Mouse (Mus musculus): ENCODE data around the gene Rps27. TPM values are rescaled to one million over a fixed set of nuclear protein-coding genes. Genes with fewer than 3 reads are reported as not detected.

The Rps27 gene
- polyA plus RNA-seq, 1 experiment from 2014 or later: 1,458 TPM

DNA sequence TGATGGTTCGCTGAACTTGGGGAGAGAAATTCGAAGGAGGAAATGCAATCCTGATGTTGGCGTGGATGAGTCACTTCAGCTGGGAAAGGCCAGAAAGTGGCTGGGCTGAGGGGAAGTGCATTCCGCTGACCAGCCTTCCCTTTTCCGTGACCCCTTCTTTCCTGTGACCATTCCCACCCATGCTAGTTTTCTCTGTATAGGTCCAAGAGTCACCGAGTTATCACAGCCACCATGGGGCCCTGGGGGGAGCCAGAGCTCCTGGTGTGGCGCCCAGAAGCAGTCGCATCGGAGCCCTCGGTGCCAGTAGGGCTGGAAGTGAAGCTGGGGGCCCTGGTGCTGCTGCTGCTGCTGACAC, 35.3 kb upstream of the Rps27 start:
- peak overlapping the region; percentile 76 for H3K4me3 ChIP-seq (replicated peaks)
- peaks cover 7% of the 10 kb centered on the region; the same call in 1 of the 2 replicates for H3K36me3 ChIP-seq
- peak overlapping the region; percentile 89 for H3K27ac ChIP-seq
- H3K9me3 ChIP-seq: no peaks in the 10 kb centered on the region
- peak overlapping the region; percentile 87 for H3K4me2 ChIP-seq (replicated peaks)
- ATAC-seq: peak; percentile 5; the same call in 1 of the 2 replicates
- H3K27me3 ChIP-seq (replicated peaks): no peaks in the 10 kb centered on the region
- WGBS: 0% methylated on average over 10 of the region's 10 CpGs
- peak overlapping the region; percentile 78 for H3K9ac ChIP-seq
- H3K4me1 ChIP-seq (replicated peaks): peaks cover 12% of the 10 kb centered on the region; the same call in 1 of the 2 replicates

DNA sequence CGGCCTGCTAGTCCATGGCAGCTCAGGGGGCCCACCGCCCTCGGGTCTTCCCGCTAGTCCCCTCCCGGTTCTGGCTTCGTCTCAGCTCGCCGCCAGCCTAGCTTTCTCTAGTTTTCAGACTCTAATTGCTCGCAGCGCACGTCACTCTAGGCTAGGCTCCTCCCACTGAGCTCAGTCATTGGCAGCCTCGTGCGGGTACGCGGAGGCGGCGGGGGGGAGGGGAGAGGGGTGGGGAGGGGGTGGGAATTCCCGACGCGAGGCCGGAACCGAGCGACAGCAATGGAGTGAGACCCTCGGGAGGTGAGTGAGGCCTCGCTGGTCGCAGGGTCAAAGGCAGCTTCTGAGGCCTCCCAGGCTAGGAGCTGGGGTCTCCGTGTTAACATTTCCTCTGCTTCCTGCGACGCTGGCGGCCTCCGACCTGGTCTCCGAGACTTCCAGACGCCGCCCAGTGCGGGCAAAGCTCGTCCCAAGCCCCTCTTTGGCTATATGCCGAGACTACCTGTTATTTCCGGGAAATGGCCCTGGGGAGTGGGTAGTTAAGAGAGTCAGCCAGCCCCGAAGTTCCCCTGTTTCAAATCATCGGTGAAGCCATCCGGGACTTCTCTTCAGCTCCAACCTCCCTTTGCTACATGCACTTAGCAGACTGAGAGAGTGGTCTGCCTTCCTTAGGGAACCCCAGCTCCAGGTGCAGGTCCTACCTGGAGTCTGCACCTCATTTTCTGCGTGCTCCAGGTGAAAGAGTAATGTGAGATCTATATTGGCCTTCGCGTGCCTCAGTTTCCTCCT, 34.7 kb upstream of the Rps27 start, which contains the start of gene Slc39a1:
Gene Slc39a1 (plus strand): TSS at position 213 of the 786 bp plus-strand sequence.
- under 1% methylated on average over 44 of the region's 44 CpGs for WGBS
- peak within 1 kb of the TSS; percentile 87 for H3K4me2 ChIP-seq (replicated peaks)
- H3K4me1 ChIP-seq (replicated peaks): peaks cover 16% of the 10 kb centered on the region; the same call in 1 of the 2 replicates
- peak within 1 kb of the TSS; percentile 78 for H3K9ac ChIP-seq
- peak within 1 kb of the TSS; percentile 94 for H3K27ac ChIP-seq
- peak within 1 kb of the TSS; percentile 76 for H3K4me3 ChIP-seq (replicated peaks)
- no peaks in the 10 kb centered on the region for H3K9me3 ChIP-seq
- peaks cover 7% of the 10 kb centered on the region; the same call in 1 of the 2 replicates for H3K36me3 ChIP-seq
- peak; percentile 95 for ATAC-seq
- H3K27me3 ChIP-seq (replicated peaks): no peaks in the 10 kb centered on the region

DNA sequence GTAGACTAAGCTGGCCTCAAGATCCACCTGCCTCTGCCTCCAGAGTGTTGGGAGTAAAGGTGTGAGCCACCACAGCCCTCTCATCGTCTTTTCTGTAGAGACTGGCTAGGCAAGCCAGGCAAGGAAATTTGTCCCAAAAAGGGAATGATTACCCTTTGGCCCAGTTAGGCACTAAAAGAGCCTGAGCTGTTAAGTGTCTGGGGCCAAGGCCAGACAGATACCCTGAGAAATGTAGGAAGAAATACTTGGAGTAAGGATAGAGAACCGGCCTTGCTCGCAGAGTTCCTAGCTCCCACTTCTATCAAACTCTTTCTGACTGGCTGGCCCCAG, 34.1 kb upstream of the Rps27 start:
- under 1% methylated on average over 3 of the region's 3 CpGs for whole genome bisulfite sequencing
- H3K36me3 ChIP-seq: peaks cover 7% of the 10 kb centered on the region; the same call in 1 of the 2 replicates
- no peaks in the 10 kb centered on the region for H3K9me3 ChIP-seq
- H3K4me1 ChIP-seq (replicated peaks): peaks cover 22% of the 10 kb centered on the region
- no peaks in the 10 kb centered on the region for H3K27me3 ChIP-seq (replicated peaks)
- H3K9ac ChIP-seq: peak overlapping the region; percentile 46
- peak overlapping the region; percentile 76 for H3K4me3 ChIP-seq (replicated peaks)
- H3K27ac ChIP-seq: peak overlapping the region; percentile 94
- peak overlapping the region; percentile 87 for H3K4me2 ChIP-seq (replicated peaks)
- no peak; the same call in none of the 2 replicates for ATAC-seq

DNA sequence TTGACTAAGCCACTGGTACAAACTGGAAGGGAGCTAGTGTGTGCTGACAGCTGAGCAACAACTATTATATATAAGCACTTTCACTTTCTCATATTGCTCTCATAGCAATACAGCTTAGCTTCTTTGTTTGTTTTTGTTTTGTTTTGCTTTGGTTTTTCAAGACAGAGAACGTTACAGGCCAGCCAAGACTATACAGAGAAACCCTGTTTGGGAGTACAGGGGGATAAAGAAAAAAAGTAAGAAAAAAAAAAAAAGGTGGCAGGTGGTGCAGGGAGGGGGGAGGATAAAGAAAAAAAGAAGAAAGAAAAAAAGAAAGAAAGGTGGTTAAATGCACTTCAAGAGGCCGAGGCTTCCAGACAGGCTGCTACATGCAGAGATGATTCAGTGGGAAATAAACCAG, 32.0 kb upstream of the Rps27 start:
- Histone ChIP-seq H3K9ac (no peak overlapping the region), H3K4me3 (replicated peaks) (no peak overlapping the region), H3K9me3 (no peaks in the 10 kb centered on the region), H3K4me2 (replicated peaks) (no peak overlapping the region), H3K36me3 (no peaks in the 10 kb centered on the region), H3K27me3 (replicated peaks) (no peaks in the 10 kb centered on the region), H3K4me1 (replicated peaks) (peaks cover 23% of the 10 kb centered on the region), H3K27ac (no peak overlapping the region)
- WGBS: 50% methylated on average over 2 of the region's 2 CpGs
- no peak for ATAC-seq

DNA sequence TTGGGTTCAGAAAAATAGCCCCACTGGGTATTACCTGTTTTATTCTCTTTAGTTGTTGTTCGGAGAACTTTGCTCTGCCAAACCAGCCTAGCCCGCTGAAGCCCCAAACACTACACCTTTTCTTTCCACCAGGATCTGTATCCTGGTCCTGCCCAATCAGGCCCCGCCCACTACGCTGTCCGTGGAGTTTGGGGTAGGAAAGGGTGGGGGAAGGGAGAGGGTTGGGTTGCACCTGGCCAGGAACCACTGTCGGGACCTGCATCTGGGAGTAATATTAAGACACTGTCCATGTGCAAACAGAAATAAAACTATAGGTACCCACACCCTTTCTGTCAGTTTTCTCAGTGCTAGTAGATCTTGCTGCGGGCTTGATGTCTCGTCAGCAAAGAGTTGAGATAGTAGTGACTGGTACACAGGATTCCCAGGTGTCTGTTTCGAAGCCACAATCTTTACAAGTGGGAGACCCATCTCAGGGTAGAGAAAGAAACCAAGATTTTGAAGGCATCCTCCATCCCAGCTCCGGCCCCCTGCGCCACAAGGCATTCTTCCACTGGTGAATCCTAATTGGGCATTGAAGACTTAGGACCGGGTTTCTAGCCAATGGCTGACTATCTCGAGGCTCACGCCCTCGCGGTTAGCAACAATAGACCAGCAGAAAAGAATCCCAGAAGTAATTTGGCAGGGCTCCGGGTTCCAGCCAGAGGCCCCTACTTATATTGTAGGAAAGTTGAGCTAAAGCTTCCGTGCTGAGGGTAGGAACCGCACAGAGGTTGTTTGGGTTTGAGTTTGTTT, 29.7 kb upstream of the Rps27 start, which contains the start of gene Creb3l4:
Gene Creb3l4 (minus strand): TSS at position 529 of the 792 bp plus-strand sequence.
- H3K4me3 ChIP-seq (replicated peaks): peak within 1 kb of the TSS; percentile 26
- peak within 1 kb of the TSS; percentile 26 for H3K9ac ChIP-seq
- ATAC-seq: peak; percentile 64
- no peaks in the 10 kb centered on the region for H3K27me3 ChIP-seq (replicated peaks)
- 8% methylated on average over 19 of the region's 19 CpGs for WGBS
- no peaks in the 10 kb centered on the region for H3K36me3 ChIP-seq
- H3K9me3 ChIP-seq: no peaks in the 10 kb centered on the region
- peaks cover 17% of the 10 kb centered on the region for H3K4me1 ChIP-seq (replicated peaks)
- H3K27ac ChIP-seq: peak within 1 kb of the TSS; percentile 52
- H3K4me2 ChIP-seq (replicated peaks): peak within 1 kb of the TSS; percentile 74

DNA sequence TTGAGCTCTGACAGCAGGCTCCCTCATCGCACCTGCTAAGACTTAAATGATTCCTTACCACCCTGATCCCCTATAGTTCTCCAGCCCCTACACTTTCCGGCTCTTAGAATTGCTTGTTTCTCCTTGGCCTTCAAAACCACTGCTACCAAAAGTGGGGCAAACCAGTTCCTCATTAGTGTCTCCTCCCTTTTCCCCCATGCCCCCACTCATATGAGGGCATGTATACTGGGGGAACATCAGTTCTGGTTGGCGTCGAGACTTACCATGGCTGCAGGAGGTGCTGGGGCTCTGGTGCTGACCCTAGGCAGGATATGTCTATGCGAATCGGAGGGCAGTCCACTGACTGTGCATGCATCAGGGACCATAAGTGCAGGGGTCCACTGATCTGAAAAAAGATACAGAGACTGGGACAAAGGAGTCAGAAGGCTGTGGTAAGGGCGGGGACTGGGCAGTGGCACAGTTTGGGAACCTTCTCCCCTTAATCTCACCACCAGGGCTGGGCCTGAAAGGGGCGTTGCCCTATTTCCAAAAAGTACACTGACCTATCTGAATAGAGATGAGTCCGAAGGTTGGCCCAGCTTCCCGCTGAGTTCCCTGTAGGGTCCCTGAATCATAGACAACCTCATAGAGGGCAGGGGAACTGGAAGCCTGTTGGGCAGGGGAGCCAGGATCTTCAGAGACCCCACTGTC, 28.4 kb upstream of the Rps27 start:
- 85% methylated on average over 10 of the region's 10 CpGs for WGBS
- Histone ChIP-seq H3K9ac (no peak overlapping the region), H3K27ac (no peak overlapping the region), H3K4me1 (replicated peaks) (peaks cover 13% of the 10 kb centered on the region), H3K9me3 (no peaks in the 10 kb centered on the region), H3K4me3 (replicated peaks) (no peak overlapping the region), H3K36me3 (no peaks in the 10 kb centered on the region), H3K27me3 (replicated peaks) (no peaks in the 10 kb centered on the region), H3K4me2 (replicated peaks) (peak overlapping the region; percentile 74; the same call in 1 of the 2 replicates)
- no peak for ATAC-seq

DNA sequence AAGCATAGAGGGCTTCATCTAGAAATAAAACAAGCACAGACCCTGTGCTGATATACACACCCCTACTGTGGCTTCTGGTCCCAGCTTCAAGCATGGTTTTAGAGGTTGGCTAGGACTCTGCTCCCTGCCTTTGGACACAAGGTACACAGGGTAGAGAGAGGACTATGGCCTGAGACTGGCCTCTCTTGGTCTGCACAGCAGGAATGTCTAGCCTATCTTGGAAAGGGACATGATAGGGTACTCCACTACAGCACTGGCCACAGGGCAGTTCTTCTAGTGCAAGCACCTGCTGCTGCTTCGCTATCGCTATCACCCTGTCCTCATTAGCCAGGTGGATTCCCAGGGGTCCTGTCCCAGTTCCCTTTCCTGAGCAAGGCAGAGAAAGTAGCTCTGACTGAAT, 27.8 kb upstream of the Rps27 start:
- no peak overlapping the region for H3K4me2 ChIP-seq (replicated peaks)
- no peaks in the 10 kb centered on the region for H3K27me3 ChIP-seq (replicated peaks)
- ATAC-seq: no peak
- H3K27ac ChIP-seq: no peak overlapping the region
- H3K4me3 ChIP-seq (replicated peaks): no peak overlapping the region
- WGBS: 91% methylated on average over 2 of the region's 2 CpGs
- H3K9ac ChIP-seq: no peak overlapping the region
- H3K36me3 ChIP-seq: no peaks in the 10 kb centered on the region
- peaks cover 13% of the 10 kb centered on the region for H3K4me1 ChIP-seq (replicated peaks)
- no peaks in the 10 kb centered on the region for H3K9me3 ChIP-seq

DNA sequence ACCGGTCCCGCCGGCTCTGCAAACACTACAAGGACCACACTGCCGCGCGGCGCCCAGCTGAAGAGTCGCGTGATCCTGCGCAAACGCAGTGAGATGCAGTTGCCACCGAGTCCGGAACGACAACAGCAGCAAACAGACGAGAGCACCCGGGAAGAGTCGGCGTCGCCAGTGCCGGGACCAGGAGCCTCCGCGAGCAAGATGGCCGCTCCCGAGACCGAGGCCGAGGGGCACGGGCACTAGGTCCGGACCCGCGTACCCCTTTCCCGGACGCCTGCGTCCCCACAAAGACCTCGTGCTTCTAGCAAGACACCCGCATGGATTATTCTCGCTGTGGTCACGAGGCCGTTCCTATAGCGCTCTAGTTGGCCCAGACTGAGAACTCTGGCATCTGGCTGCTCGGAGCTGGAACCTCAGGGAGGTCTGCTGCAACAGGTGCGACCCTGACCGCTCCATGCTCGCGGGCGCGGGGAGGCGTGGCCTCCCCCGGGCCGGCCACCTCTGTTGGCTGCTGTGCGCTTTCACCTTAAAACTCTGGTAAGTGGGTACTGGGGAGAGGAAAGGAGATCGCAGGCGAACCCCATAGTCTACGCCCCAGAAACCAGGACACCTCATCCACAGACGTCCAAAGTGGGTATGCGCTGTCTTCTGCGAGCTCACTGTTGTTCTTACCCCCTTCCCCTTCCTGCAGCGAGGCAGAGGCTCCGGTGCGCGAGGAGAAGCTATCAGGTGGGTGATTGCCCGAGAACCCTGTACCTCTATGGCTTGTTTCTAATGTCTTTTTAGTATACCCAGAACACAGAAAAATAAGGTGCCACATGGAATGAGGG, 18.3 kb upstream of the Rps27 start, which contains the start of gene Jtb:
Gene Jtb (plus strand): TSS at position 91 of the 827 bp plus-strand sequence.
- ATAC-seq: peak; percentile 99
- no peaks in the 10 kb centered on the region for H3K9me3 ChIP-seq

DNA sequence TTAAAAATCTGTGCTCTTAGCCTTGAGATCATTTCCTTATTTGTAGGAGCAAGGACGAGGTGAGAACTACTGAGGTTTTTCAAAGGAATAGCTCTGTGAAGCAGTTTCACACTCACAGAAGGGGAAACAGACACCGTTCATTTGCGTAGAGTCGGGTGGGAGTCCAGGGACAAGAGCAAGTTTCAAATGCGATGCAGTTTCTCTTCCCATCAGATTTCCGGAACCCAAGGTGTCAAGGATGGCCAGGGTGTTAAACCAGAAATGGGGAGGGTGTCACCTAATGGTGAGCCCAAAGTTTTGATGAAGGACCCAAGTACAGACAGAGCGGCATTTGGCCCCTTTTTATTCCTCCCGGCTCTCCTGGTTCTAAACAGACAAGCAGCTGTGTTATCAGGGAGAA, 17.6 kb upstream of the Rps27 start:
- H3K27me3 ChIP-seq (replicated peaks): no peaks in the 10 kb centered on the region
- peaks cover 2% of the 10 kb centered on the region; the same call in 1 of the 2 replicates for H3K4me1 ChIP-seq (replicated peaks)
- ATAC-seq: no peak
- H3K9me3 ChIP-seq: no peaks in the 10 kb centered on the region
- H3K27ac ChIP-seq: peak overlapping the region; percentile 88; the same call in 1 of the 2 replicates
- H3K9ac ChIP-seq: peak overlapping the region; percentile 26; the same call in 1 of the 2 replicates
- peak overlapping the region; percentile 75 for H3K4me3 ChIP-seq (replicated peaks)
- H3K4me2 ChIP-seq (replicated peaks): peak overlapping the region; percentile 76
- WGBS: 10% methylated on average over 8 of the region's 8 CpGs
- H3K36me3 ChIP-seq: peaks cover 15% of the 10 kb centered on the region

More for the DNA sequence above, 18.3 kb upstream of the Rps27 start, which contains the start of gene Jtb:
- Histone ChIP-seq H3K36me3 (peaks cover 15% of the 10 kb centered on the region), H3K4me2 (replicated peaks) (peak within 1 kb of the TSS; percentile 76), H3K4me1 (replicated peaks) (peaks cover 2% of the 10 kb centered on the region; the same call in 1 of the 2 replicates), H3K27ac (peak within 1 kb of the TSS; percentile 88), H3K9ac (peak within 1 kb of the TSS; percentile 84), H3K4me3 (replicated peaks) (peak within 1 kb of the TSS; percentile 75), H3K27me3 (replicated peaks) (no peaks in the 10 kb centered on the region)
- WGBS: under 1% methylated on average over 61 of the region's 61 CpGs

DNA sequence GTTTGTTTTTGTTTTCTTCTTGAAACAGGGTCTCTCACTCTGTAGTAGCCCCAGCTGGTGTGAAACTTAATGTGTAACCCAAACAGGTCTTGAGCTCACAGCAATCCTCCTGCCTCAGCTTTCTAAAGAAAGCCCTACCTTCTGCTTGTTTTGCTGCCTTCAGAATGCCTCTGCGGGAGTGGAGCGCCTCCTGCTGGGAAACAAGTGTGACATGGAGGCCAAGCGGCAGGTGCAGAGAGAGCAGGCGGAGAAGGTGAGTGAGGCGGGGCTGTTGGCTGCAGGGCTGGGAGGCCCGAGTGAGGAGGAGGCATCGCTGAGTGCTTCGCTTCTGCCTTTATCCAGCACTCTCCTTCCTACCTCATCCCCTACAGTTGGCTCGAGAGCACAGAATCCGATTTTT, 10.9 kb upstream of the Rps27 start:
- H3K4me2 ChIP-seq (replicated peaks): no peak overlapping the region
- 0 out of 2 replicates have a peak, but pooled peaks cover 4% of the 10 kb centered on the region for H3K36me3 ChIP-seq
- no peak overlapping the region for H3K9ac ChIP-seq
- no peak for ATAC-seq
- no peaks in the 10 kb centered on the region for H3K27me3 ChIP-seq (replicated peaks)
- WGBS: 83% methylated on average over 10 of the region's 10 CpGs
- H3K4me3 ChIP-seq (replicated peaks): no peak overlapping the region
- H3K9me3 ChIP-seq: no peaks in the 10 kb centered on the region
- H3K4me1 ChIP-seq (replicated peaks): peaks cover 9% of the 10 kb centered on the region
- H3K27ac ChIP-seq: no peak overlapping the region

DNA sequence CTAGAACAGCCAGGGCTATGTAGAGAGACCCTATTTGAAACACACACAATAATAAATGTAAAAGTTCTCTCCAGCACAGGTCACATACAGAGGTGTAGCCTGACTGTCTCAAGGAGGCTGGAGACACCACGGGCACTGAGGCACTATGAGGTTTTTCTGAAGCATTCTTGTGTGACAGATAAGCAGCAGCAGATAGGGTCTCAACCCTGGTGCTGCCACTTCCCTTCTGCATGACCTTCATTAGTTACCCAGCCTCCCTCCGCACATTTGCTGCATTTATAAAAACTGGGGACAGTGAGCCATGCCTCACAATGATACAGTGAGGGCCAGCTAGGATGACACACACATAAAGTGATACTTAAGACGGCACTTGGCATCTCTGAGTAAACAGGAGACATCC, 9.5 kb upstream of the Rps27 start:
- Histone ChIP-seq H3K27me3 (replicated peaks) (no peaks in the 10 kb centered on the region), H3K4me1 (replicated peaks) (peaks cover 9% of the 10 kb centered on the region), H3K27ac (no peak overlapping the region), H3K36me3 (0 out of 2 replicates have a peak, but pooled peaks cover 4% of the 10 kb centered on the region), H3K9ac (no peak overlapping the region), H3K4me3 (replicated peaks) (no peak overlapping the region), H3K4me2 (replicated peaks) (no peak overlapping the region), H3K9me3 (no peaks in the 10 kb centered on the region)
- no peak for ATAC-seq
- WGBS: 69% methylated on average over 3 of the region's 3 CpGs
